Mouse (Mus musculus) stomach, postnatal 0 days (tissue): ENCODE data around the gene Iqch. TPM values are rescaled to one million over a fixed set of nuclear protein-coding genes. Genes with fewer than 3 reads are reported as not detected.

Experiments used
- ATAC-seq: fragments of 200-750 bp; cut with Nextera tagmentation; 2 replicates; pipeline ENCODE4 v1.8.0; 2017; ENCODE audit not compliant: low FRiP score, low TSS enrichment
- DNase-seq: peaks from one replicate; pipeline ENCODE4 v3.0.0-alpha.2; 2016; ENCODE audit warnings: low spot score
- H3K27ac ChIP-seq: fragments of 300-500 bp; sonication (generic); replicated peaks from 2 replicates; pipeline ENCODE4 v1.5.1; 2014; ENCODE audit warnings: mild to moderate bottlenecking, control low read depth
- H3K27me3 ChIP-seq: fragments of 300-500 bp; sonication (generic); 2 replicates; pipeline ENCODE4 v1.6.1; 2014; ENCODE audit warnings: low read length; ENCODE audit not compliant: control insufficient read depth, insufficient read depth
- H3K36me3 ChIP-seq: fragments of 300-500 bp; sonication (generic); 2 replicates; pipeline ENCODE4 v1.6.1; 2014; ENCODE audit warnings: low read length, mixed read lengths; ENCODE audit not compliant: control insufficient read depth, insufficient read depth
- H3K4me1 ChIP-seq: fragments of 300-500 bp; sonication (generic); replicated peaks from 2 replicates; pipeline ENCODE4 v1.6.1; 2014; ENCODE audit warnings: antibody characterized with exemption; ENCODE audit not compliant: control insufficient read depth, insufficient read depth
- H3K4me2 ChIP-seq: fragments of 300-500 bp; sonication (generic); replicated peaks from 2 replicates; pipeline ENCODE4 v1.6.1; 2014; ENCODE audit warnings: low read depth, mild to moderate bottlenecking, control low read depth, moderate library complexity
- H3K4me3 ChIP-seq: fragments of 300-500 bp; sonication (generic); 2 replicates; pipeline ENCODE4 v1.5.1; 2014; ENCODE audit warnings: low read depth, low read length, control low read depth
- H3K9ac ChIP-seq: fragments of 300-500 bp; sonication (generic); 2 replicates; pipeline ENCODE4 v1.6.1; 2014; ENCODE audit warnings: mild to moderate bottlenecking, low read length, control low read depth, mixed read lengths
- H3K9me3 ChIP-seq: fragments of 300-500 bp; sonication (generic); 2 replicates; pipeline ENCODE4 v1.6.1; 2016; ENCODE audit warnings: low read length; ENCODE audit not compliant: control insufficient read depth
- CTCF ChIP-seq: IDR thresholded peaks from 2 replicates; pipeline ENCODE4 v1.5.1; 2016; ENCODE audit warnings: antibody characterized with exemption, low read depth, mild to moderate bottlenecking, moderate library complexity
- EP300 ChIP-seq: optimal IDR thresholded peaks from 2 replicates; pipeline ENCODE3; 2016; ENCODE audit warnings: antibody characterized with exemption
- WGBS: fragments of 180-500 bp; shearing (Covaris S2); extraction: QIAGEN DNeasy Blood & Tissue Kit; methylation state at CpG from one replicate; pipeline ENCODE4 v1.1.7; 2014; 5-methylcytosine and 5-hydroxymethylcytosine counted together
- polyA plus RNA-seq: library from polyadenylated mRNA; unstranded; fragments of >200 nt; fragmentation: Nextera tagmentation; extraction: Ambion mirVana; gene quantifications from 2 replicates; pipeline ENCODE4 v1.2.1, GENCODE M21; 2015

Iqch gene
- polyA plus RNA-seq, 1 experiment from 2014 or later, result not detected

DNA sequence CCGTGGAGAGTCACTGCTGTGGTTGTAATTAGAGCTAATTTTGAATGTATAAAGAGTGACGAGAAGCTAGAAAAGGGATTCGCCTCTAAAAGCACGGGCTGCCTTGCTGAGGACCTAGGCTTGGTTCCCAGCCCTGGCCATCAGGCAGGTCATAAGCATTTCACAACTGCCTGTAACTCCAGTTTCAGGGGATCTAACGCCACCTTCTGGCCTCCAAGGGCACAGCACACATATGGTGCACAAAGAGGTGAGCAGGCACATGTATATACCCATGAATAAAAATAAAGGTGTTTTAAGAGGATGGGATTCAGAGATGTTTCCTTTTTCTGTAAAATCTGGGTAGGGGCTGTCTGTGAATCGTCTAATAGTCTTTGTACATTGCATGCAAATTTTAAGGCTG lies 7.9 kb upstream of the Iqch start:
- TF ChIP-seq CTCF, result peak; percentile 46
- TF ChIP-seq EP300, result no peak
- Histone ChIP-seq H3K4me3 (no peak overlapping the region), H3K27ac (no peak overlapping the region), H3K9ac (no peak overlapping the region), H3K9me3 (no peaks in the 10 kb centered on the region), H3K27me3 (no peaks in the 10 kb centered on the region), H3K4me2 (no peak overlapping the region), H3K4me1 (0 out of 2 replicates have a peak, but pooled peaks cover 3% of the 10 kb centered on the region), H3K36me3 (no peaks in the 10 kb centered on the region)
- WGBS, result 92% methylated on average over 6 of the region's 6 CpGs
- ATAC-seq, result no peak
- no peak for DNase-seq

GRCm38 (mm10) chr9:63609776-63610175 lies 7.5 kb upstream of the Iqch start:
- H3K27ac ChIP-seq, result no peak overlapping the region
- WGBS, result 92% methylated on average over 2 of the region's 2 CpGs
- H3K4me3 ChIP-seq, result no peak overlapping the region
- no peaks in the 10 kb centered on the region for H3K36me3 ChIP-seq
- H3K4me1 ChIP-seq, result 0 out of 2 replicates have a peak, but pooled peaks cover 3% of the 10 kb centered on the region
- H3K27me3 ChIP-seq, result no peaks in the 10 kb centered on the region
- H3K4me2 ChIP-seq, result no peak overlapping the region
- H3K9me3 ChIP-seq, result no peaks in the 10 kb centered on the region
- DNase-seq, result no peak
- ATAC-seq, result no peak
- H3K9ac ChIP-seq, result no peak overlapping the region
- TF ChIP-seq CTCF (no peak), EP300 (no peak)

DNA sequence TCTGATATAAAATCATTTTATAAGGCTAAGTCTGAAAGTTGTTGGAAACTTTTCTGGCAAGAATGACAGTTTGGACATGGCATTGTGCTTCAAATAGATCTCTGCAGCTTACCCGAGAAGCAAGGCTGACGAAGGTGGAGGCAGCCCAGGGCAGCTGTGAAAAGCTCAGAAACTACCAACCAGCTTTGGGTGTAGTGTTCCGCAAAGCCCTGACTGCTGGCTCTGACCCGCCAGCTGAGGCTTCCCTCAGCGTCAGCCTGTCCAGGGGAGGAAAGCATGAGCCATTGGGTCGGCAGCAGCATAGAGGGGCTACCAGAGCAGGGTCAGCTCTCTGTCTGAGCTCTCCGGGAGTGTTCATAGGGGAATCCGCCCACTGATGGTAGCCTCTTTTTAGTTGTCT lies 7.0 kb upstream of the Iqch start:
- Histone ChIP-seq H3K9ac (no peak overlapping the region), H3K27me3 (no peaks in the 10 kb centered on the region), H3K36me3 (no peaks in the 10 kb centered on the region), H3K4me3 (no peak overlapping the region), H3K4me2 (no peak overlapping the region), H3K27ac (no peak overlapping the region), H3K4me1 (0 out of 2 replicates have a peak, but pooled peaks cover 3% of the 10 kb centered on the region), H3K9me3 (no peaks in the 10 kb centered on the region)
- TF ChIP-seq CTCF, result no peak
- TF ChIP-seq EP300, result no peak
- DNase-seq (no peak), ATAC-seq (no peak)
- 74% methylated on average over 8 of the region's 8 CpGs for WGBS

DNA sequence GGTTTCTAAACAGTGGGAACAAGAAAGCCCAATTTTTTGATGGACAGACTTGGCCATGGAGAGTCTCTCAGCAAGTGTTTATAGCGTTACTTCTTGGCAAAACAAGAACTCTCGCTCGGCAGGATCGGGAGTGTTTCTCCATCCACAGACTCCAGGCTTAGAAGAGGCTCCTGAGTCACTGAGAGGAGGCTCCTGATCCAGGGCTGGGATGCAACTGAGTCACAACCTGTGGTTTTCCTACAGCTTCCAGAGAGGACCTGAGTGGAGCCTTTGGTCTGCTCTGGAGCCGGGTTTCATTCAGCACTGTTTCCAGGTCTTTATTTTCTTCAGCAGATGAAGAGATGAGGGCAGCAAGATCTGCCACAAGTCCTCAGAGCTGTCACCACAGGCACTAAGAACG lies 5.7 kb upstream of the Iqch start:
- Histone ChIP-seq H3K36me3 (no peaks in the 10 kb centered on the region), H3K4me2 (no peak overlapping the region), H3K27me3 (no peaks in the 10 kb centered on the region), H3K4me3 (no peak overlapping the region), H3K4me1 (no peaks in the 10 kb centered on the region), H3K27ac (no peak overlapping the region), H3K9me3 (no peaks in the 10 kb centered on the region), H3K9ac (no peak overlapping the region)
- TF ChIP-seq EP300 (no peak), CTCF (no peak)
- ATAC-seq (no peak), DNase-seq (no peak)
- WGBS, result 68% methylated on average over 6 of the region's 6 CpGs

DNA sequence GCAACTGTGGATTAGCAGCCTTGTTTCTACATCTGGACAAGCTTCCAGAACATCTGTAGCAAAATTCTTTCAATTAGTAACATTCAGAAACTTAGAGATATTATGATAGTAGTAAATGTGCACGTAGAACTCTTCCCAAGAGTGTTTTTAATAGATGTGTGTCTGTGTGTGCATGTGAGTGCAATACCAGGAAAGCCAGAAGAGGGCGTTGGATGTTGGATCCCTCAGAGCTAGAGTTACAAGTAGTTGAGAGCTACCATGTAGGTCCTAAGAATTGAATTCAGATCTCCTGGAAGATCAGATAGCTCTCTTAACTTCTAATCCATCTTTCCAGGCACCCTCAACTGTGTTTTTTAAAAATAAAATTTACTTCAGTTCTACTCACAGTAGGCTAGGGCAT lies 4.3 kb upstream of the Iqch start:
- ATAC-seq, result no peak
- peak; percentile 49 for TF ChIP-seq CTCF
- no peak for TF ChIP-seq EP300
- H3K4me1 ChIP-seq, result peaks cover 2% of the 10 kb centered on the region; the same call in 1 of the 2 replicates
- 74% methylated on average over 2 of the region's 2 CpGs for WGBS
- no peaks in the 10 kb centered on the region for H3K36me3 ChIP-seq
- no peaks in the 10 kb centered on the region for H3K27me3 ChIP-seq
- H3K9me3 ChIP-seq, result no peaks in the 10 kb centered on the region
- no peak overlapping the region for H3K4me3 ChIP-seq
- no peak overlapping the region for H3K9ac ChIP-seq
- no peak for DNase-seq
- H3K27ac ChIP-seq, result no peak overlapping the region
- no peak overlapping the region for H3K4me2 ChIP-seq

- 53% methylated on average over 6 of the region's 6 CpGs for WGBS
- peak overlapping the region; percentile 79; the same call in 1 of the 2 replicates for H3K4me3 ChIP-seq
- peaks cover 2% of the 10 kb centered on the region; the same call in 1 of the 2 replicates for H3K4me1 ChIP-seq
- no peak overlapping the region; the same call in 1 of the 2 replicates for H3K4me2 ChIP-seq
- TF ChIP-seq CTCF, result no peak
- TF ChIP-seq EP300, result no peak
- ATAC-seq, result peak; percentile 53; the same call in 1 of the 2 replicates
- no peaks in the 10 kb centered on the region for H3K27me3 ChIP-seq
- H3K9ac ChIP-seq, result no peak overlapping the region
- H3K27ac ChIP-seq, result no peak overlapping the region
- H3K36me3 ChIP-seq, result no peaks in the 10 kb centered on the region
- no peaks in the 10 kb centered on the region for H3K9me3 ChIP-seq
- peak; percentile 48 for DNase-seq
Observed at GRCm38 (mm10) chr9:63603849-63604248, 1.6 kb upstream of the Iqch start.
